Mouse (Mus musculus): ENCODE results near the gene Bsn.

DNA sequence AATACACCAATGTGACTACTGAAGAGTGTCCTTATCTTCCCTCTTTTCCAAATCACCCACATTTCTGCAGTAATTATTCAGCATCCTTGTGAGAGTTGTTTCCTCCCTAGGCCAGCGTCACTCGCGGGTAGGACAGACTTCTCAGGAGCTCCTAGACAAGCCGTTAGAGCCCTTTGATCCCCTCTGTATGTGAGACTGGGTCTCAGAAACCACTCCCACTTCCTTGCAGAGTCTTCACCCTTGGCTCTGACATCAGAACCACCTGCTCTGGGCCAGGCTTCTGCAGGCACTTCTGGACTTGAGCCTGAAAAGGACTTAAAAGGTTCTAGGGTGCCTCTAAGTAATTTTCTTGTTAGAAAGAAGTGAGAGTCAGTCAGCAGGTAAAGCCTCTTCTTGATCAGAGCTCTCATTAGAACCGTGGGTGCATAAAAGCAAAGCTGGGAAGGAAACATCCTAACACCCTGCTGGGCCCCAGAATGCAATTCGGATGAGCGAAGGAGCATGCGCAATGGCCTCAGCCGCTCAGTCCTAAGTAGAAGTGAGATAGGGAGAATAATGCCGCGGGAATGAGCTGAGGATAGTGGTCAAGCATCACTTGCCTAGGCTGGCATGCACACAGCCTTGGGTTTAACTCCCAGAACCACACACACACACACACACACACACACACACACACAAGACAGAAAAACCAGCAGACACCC is 7.2 kb downstream of the Bsn start:
- TF ChIP-seq CTCF (IDR thresholded peaks at IDR 0.05; ENCODE audit: extremely low read depth, insufficient read depth, low read length) (no peak), POLR2A (IDR thresholded peaks at IDR 0.05; ENCODE audit: extremely low read depth, insufficient read depth, low read length) (no peak)

Measured in cortical plate, adult 2 months (tissue).